Mouse (Mus musculus) hindlimb bud, embryonic 11.5 days (tissue): Measurements from ENCODE around the gene Zfp580.

Source experiments
- DNase-seq: peaks from one replicate; pipeline ENCODE4 v3.0.0-alpha.2; 2012; ENCODE audit warnings: low read depth, low spot score; ENCODE audit errors: extremely low spot score

The Zfp580 gene

GRCm38 (mm10) chr7:5101066-5101663 is 49.8 kb downstream of the Zfp580 start:
- DNase-seq = no peak

- no peak for DNase-seq
Measured at GRCm38 (mm10) chr7:5102564-5102963, 51.2 kb downstream of the Zfp580 start.
